Mouse (Mus musculus) mature B cell (primary cell): ENCODE results near the gene Tbc1d17.

Experiments used
- in situ Hi-C: fragments of 300-500 bp; cut with MboI; formaldehyde crosslinking; loops from 2 replicates; pipeline ENCODE4 v1.14.3; 2019

The Tbc1d17 gene

DNA sequence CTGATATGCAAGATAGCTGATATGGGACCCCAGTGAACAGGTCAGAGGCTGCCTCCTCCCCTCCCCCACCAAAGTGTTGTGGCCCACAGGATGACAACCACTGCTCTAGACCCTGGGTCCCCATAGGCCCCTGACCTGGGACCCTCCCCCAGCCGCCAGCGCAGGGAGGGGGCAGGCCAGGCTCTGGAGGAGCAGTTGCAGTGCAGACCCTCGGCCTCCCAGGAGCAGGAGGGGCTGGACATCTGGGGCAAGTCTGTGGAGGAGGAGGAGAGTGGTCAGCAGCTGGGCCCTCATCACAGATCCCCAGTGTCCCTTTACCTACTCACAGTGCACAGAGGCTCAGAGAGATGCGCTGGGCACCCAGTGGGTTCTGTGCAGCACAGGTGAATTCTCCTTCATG is 58.8 kb downstream of the Tbc1d17 start:
- in situ Hi-C loops: no loop called here

DNA sequence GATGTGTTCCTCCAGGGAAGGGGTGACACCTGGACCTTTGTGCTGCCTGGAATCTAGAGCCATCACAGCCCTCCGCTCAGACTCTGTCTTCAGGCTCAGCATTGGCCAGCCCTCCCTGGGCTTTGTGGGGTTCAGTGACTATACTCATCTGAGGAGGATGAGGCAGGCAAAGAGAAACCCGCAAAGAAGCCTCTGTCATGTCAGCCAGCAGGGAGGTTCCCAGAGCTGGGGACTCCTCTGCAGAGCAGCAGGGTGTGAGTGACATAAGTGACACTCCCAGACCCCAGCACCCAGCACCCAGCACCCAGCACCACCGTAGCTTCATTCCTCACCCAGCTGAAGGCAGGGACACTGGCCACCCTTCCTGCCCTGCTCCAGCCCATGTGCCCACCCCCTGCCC is 59.3 kb downstream of the Tbc1d17 start:
- in situ Hi-C loops: no loop called here
